ENCODE assay signal across 8 mouse cellular contexts in genomic region chr2:118813981-118814836, GRCm38 (mm10). TPM values are rescaled to one million over a fixed set of nuclear protein-coding genes. Genes with fewer than 3 reads are reported as not detected.
DNase-seq lines count a peak whose midpoint lies in the region; ATAC-seq lines count a peak whose summit lies in the region.

Gene Knstrn (plus strand): TSS chr2:118814003.

- H3K9ac ChIP-seq in intestine, embryonic 14.5 days (ENCODE audit: low read length), result peak within 1 kb of the TSS; percentile 76

- H3K27ac ChIP-seq in intestine, embryonic 14.5 days (ENCODE audit: low read depth), result peak within 1 kb of the TSS; percentile 57; the same call in 1 of the 2 replicates

- peaks cover 18% of the 10 kb centered on the region for H3K36me3 ChIP-seq in intestine, embryonic 14.5 days (ENCODE audit: control insufficient read depth, insufficient read depth, low read length)

- H3K4me2 ChIP-seq in intestine, embryonic 14.5 days (ENCODE audit: low read length), result peak within 1 kb of the TSS; percentile 56

- H3K9me3 ChIP-seq in intestine, embryonic 14.5 days (ENCODE audit: control insufficient read depth, low read length), result no peaks in the 10 kb centered on the region

- intact Hi-C loops in left cerebral cortex, postnatal 14 days (cut with DNase I), result no loop called here

- ATAC-seq in intestine, embryonic 14.5 days (replicated peaks; ENCODE audit: low FRiP score, low TSS enrichment, low read depth), result peak; percentile 94
- peak; percentile 99 for ATAC-seq in megakaryocyte-erythroid progenitor cell, adult 5-6 weeks (replicated peaks; ENCODE audit: low FRiP score, low TSS enrichment, poor library complexity, severe bottlenecking)

- H3K27me3 ChIP-seq in intestine, embryonic 14.5 days (replicated peaks; ENCODE audit: control insufficient read depth, insufficient read depth, low read length), result no peaks in the 10 kb centered on the region

- H3K4me3 ChIP-seq in intestine, embryonic 14.5 days (ENCODE audit: low read depth, low read length), result peak within 1 kb of the TSS; percentile 79

- WGBS in intestine, embryonic 14.5 days, result under 1% methylated on average over 47 of the region's 49 CpGs

- DNase-seq in adrenal gland, adult 2 months, result peak; percentile 93
- peak; percentile 97 for DNase-seq in embryo, embryonic 11 days
- DNase-seq in gastrocnemius, postnatal 25 days, result peak; percentile 86
- peak; percentile 95 for DNase-seq in intestine, embryonic 14.5 days (ENCODE audit: low spot score)
- peak; percentile 82 to 85 for DNase-seq in left cerebral cortex, postnatal 14 days (ENCODE audit: low spot score in 2 of 2)
- DNase-seq in right cerebral cortex, postnatal 14 days, result peak; percentile 86
- peak; percentile 79 for DNase-seq in urinary bladder, postnatal 25 days (ENCODE audit: low spot score)

- H3K4me1 ChIP-seq in intestine, embryonic 14.5 days (replicated peaks; ENCODE audit: control insufficient read depth, insufficient read depth, low read length), result peaks cover 6% of the 10 kb centered on the region; the same call in 1 of the 2 replicates

RNA-seq across cellular contexts. Expression of gene Knstrn, which starts in this region (rescaled TPM):
- total RNA-seq in adrenal gland, adult 2 months (2021), result 1 to 10 TPM; 1.8 to 2.1 TPM
- polyA plus RNA-seq in adrenal gland, adult 2 months (2012; rRNA removed), result 0.26 and 0.65 TPM in 2 replicates
- total RNA-seq in gastrocnemius, postnatal 25 days (2021), result 1 to 10 TPM in 1 of 2 experiments, under 1 TPM in 1; 0.92 to 1.3 TPM
- 97.9 and 109 TPM in 2 replicates for polyA plus RNA-seq in intestine, embryonic 14.5 days (2014; fragmentation: Nextera tagmentation; extraction: Ambion mirVana)
- 1 to 10 TPM; 2.5 to 2.6 TPM for total RNA-seq in left cerebral cortex, postnatal 14 days (2021)
- total RNA-seq in megakaryocyte-erythroid progenitor cell, adult 5-6 weeks (2014; fragmentation: Nextera tagmentation), result 22.4 and 38.8 TPM in 2 replicates
- 59.1 and 104 TPM in 2 replicates for total RNA-seq in megakaryocyte-erythroid progenitor cell, adult 5-6 weeks (2017)

Comparison
In these comparisons a context has a peak if more than half of its experiments do, and no peak if none do; other contexts are left out.
1. Peak in every context shown above with its lines: DNase-seq, ATAC-seq, H3K4me3 ChIP-seq and H3K27ac ChIP-seq.
2. RNA of gene Knstrn (total RNA-seq): 22.4 to 104 TPM in megakaryocyte-erythroid progenitor cell, adult 5-6 weeks; 2.5 to 2.6 TPM in left cerebral cortex, postnatal 14 days, 1.8 to 2.1 TPM in adrenal gland, adult 2 months and 0.92 to 1.3 TPM in gastrocnemius, postnatal 25 days; every median in the first group is over 4 times any median in the second.
3. RNA of gene Knstrn (polyA plus RNA-seq): 97.9 to 109 TPM in intestine, embryonic 14.5 days; 0.26 to 0.65 TPM in adrenal gland, adult 2 months; every median in the first group is over 10 times any median in the second.